Mouse (Mus musculus) heart, adult 11 months (tissue): ENCODE data around the gene Rybp.

Source experiments
- DNase-seq: peaks from one replicate; pipeline ENCODE4 v3.0.0; 2022

Gene Rybp

DNA sequence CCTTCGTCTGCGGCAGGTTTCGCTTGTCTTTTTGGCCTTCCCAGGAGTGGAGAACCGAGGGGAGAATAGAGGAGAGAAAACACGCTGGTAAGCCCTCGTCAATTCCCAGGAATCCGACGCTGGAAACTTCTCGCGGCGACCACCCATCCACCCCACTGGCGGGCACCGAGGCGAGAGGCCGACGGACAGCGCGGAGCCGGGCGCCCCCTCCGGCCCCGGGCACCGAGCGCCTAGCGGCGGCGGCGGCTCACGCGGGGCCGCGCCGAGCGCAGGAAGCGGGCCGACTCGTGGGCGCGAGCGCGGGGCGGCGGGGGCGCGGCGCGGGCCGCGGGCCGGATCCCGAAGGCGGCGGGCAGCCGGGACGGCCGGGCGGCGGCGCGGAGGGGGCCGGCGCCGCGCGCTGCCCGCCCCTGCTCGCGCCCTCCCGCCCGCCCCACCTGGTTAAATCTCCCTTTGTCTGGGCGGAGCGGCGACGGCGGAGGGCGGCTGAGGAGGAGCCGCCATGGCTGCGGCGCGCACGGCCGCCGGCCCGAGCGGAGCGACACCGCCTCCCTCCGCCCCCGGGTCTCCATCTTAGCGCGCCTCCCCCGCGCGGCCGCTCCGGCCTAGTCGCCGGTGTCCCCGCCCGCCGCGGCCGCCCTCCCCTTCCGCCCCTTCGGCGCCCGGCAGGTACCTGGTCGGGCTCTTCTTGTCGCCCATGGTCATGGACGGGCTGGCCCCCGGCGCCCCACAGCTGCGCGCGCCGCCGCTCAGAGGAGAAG is 532 bp downstream of the Rybp start:
- peak; percentile 98 for DNase-seq

DNA sequence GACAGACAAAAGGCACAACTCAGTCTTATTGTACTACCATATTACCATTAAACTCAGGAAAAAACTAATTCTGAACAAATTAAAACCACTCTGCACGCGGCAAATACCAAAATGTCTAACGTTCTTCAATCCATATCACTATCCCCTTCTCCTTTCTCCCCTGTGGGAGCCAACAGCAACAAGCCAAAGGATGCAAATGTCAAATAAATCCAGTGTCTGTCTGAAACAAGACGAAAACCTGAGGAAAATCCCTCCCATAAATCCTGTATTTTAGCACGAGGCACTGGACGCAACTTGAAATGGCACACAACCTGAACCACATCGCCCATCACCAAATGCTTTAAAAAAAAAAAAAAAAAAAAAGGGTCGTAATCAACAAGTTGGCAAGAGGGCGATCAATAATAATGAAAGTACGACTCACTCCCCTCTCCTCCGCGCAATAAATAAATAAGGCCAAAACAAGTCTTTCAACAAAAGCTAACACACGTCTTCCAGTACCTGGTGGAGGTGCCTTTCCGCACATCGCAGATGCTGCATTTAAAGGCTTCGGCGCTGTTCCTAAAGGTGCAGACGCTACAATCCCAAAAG is 1.2 kb downstream of the Rybp start:
- no peak for DNase-seq

DNA sequence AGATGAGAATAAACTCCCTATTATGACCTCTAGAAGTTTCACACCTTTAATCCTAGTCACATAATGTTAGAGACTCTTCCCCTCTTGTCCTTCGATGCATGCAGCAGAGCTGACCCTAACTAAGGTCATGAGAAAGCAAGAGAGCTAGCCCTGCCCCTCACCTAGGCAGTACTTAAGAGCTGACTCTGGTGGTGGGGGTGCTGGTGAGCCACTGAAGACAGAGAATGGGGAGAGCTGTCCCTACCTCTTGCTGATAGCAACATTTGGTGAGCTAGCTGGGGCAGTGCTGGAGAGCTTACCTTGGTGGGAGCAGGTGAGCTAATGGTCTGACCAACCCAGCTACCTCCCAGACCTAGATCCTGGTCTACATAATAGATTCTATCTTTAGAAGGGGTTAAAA is 8.4 kb downstream of the Rybp start:
- DNase-seq: no peak

DNA sequence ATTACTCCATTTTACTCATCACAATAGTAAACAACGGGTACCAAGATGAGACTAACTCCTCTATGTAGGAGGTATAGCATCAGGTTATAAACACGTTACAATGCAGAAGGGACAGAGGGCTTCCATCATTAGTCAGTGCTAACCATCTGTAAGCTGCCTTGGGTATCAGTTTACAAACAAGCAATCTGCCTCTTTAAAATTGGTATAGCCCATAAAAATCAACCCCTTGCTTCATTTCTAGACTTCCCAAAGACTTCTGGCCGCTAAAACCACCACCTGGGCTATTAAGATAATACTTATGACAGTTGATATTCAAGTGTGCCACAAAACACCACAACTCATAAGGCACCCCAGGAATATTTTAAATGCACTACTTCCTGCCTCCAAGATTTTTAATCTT is 10.9 kb downstream of the Rybp start:
- no peak for DNase-seq

DNA sequence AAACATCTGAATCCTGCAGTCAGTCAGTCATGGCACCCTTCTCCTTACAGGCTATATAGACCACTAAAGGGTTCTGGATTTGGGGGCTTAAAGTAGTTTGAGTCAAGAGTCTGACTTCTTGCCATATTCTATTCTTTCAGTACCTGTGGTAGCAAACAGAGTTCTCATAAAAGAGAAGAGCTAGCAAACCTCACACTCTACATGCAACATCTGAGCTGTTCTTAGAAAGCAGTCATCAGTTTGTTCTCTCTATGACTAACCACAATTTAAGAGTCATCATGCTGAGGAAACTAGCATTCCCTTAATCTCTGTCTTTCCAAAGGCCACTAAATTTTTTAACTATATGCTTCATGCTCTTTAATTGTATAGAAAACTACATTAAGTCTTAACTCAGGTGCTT is 11.6 kb downstream of the Rybp start:
- DNase-seq: no peak

DNA sequence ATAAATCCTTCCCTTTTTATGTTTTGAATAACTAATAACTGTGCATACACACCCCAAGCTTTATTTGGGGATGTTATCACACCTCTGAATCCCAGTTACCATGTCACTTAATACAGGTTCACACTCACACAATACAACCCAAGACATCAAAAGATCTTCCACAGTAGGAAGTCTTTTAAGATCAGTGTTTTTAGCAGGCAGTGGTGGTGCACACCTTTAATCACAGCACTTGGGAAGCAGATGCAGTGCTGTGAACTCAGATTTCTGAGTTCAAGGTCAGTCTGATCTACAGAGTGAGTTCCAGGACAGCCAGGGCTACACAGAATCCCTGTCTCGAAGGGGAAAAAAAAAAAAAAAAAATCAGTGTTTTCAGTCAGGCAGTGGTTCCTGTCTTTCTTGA is 13.7 kb downstream of the Rybp start:
- DNase-seq: no peak

DNA sequence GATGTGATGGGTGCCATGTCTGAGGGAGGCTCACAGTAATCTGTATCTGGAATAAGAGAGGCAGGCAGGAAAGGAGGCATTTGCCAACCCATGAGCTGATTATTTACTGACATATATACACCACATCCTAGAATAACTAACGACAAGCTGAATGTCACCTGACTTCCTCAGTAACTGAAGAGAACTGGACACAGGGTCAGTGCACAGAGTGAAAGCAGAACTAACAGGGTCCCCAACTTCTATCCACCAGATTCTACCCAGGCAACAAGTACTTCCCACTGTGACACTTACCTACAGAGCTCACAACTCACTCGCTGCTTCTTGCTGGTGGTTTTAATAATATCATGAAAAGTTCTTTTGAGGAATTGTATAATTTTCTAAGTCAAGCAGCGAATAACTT is 15.3 kb downstream of the Rybp start:
- no peak for DNase-seq

DNA sequence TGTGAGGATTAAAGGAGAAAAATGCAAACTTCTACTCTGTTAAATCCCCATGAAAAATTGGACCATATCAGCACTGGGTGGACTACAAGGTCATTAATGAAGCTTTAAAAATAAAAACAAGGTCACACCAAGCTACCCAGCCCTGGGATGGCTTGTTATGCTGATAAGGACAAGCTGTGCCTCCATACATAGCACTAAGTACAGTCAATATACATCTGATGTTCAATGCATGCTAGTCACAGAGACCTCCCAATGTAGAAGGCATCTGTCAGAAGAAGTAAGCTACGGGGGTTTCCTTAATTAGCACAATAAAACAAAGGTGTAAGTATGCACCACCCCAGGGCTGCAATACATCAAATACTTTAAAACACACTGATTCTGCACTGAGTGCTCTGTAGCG is 16.5 kb downstream of the Rybp start:
- no peak for DNase-seq

DNA sequence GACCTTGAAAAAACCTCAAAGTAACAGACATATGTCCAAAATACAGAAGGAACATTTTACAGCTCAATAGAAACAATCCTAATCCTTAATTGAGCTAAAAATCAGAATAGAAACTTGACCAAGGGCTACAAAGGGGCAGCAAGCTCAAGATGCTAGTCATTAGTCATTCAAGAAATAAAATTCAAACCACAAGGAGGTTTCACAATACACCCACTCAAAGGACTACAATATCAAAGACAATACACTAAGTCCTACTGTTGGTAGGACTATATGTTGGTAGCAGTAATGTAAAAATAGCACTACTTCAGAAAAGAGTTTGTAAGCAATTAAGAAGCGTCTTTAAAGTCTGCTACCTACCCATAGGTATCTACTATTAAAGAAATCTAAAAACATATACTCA is 27.7 kb downstream of the Rybp start:
- DNase-seq: no peak

DNA sequence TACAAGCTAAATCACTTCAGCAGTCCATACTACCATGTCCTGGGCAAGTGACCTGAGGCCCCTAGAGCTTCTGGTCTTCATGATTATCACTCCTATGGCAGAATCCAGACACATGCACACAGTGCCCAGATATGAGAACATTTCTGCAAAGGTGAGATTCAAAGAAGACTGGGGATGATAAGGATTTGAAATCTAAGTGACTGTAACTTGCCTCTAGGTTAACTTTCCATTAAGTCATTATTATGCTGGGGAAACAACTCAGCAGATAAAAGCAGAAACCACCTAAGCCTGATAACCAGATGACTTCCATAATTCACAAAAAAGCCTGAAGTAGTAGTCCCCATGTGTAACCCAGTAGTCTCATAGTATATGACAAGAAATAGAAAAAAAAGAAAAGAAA is 29.0 kb downstream of the Rybp start:
- no peak for DNase-seq

DNA sequence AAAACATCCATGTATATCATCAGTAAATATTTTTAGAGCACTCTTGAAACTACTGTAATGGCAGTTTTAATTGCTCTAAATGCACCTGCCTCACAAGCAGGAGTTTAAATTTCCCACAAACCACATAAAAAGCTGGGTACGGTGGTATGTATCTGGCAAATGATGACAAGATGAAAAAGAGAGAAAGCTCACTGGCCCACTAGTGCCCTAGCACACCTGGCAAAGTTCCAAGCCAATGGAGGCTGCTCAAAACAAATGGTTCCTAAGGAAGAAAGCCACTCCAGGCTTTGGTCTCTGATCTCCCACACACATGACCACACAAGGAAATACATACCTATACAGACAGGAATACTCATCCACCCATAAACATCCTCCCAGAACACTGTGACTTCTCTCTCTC is 31.9 kb downstream of the Rybp start:
- DNase-seq: no peak

DNA sequence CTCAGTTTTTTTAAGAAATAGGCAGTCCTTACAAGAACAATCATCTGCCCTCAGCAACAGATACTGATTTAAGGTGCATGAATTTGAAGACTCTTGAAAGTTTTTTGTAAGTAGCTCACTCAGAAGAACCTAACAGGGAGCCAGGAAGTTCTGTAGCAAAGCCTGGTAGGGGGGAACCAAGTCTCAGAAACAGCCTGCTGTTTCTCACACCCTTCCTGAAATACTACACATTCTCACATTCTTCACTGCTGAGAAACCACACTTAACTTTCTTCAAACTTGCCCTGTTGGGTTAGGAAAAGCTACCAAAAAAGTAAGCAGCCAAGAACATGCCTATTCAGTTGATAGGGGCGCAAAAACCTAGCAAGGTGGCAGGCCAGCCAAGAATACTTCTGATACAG is 32.6 kb downstream of the Rybp start:
- no peak for DNase-seq

DNA sequence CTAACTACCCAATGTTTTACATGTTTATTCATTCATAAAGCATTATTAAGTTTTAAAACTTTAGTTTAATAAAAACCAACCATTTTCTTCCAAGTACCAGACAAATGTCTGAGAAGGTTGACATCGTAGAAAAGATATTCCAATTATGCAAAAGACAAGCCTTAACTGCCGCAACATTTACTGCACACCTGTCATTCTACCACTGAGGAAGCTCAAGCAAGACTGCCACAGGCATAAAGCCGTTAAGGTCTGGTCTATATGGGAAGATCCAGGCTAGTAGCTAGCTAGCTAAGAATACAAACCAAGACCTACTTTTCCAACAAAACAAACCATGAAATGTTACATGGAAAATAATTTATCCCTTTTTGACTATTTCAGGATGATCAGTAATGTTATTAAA is 42.8 kb downstream of the Rybp start:
- no peak for DNase-seq

DNA sequence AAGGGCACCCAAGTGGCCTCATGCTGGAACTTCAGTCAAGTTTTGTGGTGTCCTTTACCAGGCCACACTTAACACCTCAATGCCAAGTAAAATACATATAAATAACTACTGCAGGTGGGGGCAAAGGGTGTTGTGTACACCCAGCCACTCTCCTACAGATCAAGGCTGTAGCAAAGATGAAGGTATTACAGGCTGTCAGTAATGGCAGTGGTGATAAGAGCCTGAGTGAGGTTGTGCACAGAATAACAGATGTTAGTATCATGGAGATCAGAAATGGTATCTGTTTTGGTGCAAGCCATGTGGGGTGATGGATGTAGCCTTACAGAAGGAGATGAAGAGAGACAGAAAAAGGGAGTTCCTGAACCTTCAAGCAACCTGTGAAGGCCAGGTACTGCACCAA is 52.2 kb downstream of the Rybp start:
- peak; percentile 66 for DNase-seq

DNA sequence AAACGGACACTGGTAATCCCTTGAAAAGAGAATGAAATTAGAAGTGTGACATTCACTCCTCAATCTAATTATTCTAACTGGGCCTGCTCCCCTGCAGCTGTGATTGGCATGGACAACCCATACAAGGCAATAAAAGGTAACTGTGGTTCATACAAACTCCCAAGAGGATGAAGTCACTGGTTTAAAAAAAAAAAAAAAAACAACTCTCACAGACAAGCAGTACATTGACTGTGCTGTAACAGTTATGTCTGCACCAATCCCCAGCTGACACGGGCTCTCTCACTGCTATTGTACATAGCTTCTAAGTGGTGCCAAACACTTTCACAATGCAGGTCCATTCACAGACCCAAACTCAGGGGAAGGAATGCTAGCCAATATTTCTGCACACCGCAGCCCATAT is 53.8 kb downstream of the Rybp start:
- DNase-seq: peak; percentile 82

DNA sequence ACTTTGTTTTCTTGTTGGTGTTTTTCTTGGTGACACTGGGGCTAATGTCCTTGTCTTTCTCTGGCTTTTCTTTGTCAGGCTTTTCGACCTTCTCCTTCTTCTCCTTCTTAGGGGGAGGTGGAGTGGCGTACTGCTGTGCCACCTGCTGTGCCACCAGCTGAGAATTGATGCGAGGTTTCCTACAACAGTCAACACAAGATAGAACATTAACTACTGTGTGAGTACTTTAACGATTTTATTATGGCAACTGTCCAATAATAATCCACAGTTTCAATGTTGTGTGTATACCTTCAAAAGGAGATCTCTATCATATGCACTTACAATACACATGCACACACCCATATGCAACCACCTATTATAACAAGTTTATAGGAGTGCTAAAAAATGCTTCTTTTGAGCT is 54.2 kb downstream of the Rybp start:
- peak; percentile 55 for DNase-seq

DNA sequence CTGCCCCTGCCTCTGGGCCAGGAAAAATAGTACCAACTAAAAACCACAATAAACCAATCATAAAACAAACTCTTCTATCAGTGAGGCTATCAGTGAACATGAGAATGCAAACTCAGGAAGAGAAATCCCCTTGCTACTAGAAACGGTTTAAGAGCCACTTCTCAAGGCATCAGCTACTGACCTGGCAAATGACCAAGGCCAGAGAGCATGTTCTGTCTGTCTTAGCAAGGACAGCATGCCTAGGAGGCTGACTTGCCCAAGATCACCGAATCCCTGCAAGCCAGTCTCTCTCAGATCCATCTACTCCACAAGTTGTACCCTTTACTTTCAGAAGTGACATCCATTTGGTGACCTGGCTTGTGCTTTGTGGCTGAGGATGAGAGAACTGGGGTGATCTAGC is 61.1 kb downstream of the Rybp start:
- peak; percentile 39 for DNase-seq

DNA sequence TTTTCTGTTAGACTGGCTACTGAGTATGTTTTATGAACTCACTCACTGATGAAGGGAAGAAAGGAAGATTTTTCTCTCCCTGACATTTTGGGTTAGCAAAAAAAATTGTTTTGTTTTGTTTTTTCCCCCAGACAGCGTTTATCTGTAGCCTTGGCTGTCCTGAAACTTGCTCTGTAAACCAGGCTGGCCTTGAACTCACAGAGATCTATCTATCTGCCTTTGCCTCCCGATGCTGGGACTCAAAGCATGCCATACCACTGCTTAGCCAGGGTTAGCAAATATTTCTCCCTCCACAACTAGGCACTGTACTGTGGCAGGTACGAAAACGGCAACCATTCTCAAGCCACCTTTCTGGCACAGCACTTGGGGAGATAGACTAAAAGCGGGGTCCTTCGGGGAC is 63.4 kb downstream of the Rybp start:
- DNase-seq: peak; percentile 45

DNA sequence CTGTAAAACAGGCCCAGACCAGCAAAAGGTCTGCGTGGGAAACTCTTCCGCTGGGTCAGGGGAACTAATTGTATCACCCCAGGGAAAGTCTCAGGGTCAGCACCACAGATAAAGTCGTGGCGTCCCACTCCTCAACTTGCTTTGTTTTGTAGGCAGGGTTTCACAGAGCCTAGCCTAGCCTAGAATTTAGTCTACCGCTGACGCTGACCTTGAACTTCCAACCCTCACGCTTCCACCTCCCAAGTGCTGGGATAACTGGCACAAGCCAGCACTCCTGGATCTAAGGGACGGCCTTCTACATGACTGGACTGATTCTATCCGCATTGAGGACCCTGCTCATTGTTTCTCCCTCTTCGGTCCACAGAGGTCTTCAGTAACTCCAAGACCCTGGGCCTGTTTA is 63.9 kb downstream of the Rybp start:
- peak; percentile 52 for DNase-seq

DNA sequence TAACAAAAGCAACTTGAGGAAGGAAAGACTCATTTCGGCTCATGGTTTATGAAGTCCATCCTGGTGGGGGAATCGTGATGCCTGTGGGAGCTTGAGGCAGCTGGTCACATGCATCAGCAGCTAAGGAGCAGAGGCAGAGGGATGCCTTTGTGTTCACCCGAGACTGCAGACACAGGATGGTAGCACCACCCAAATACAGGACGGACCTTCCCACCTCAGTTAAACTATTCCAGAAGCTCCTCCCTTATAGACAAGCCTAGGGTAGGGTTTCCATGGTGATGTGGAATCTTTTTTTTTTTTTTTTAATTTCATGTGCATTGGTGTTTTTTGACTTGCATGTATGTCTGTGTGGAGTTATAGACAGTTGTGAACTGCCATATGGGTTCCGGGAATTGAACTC is 64.4 kb downstream of the Rybp start:
- peak; percentile 33 for DNase-seq

DNA sequence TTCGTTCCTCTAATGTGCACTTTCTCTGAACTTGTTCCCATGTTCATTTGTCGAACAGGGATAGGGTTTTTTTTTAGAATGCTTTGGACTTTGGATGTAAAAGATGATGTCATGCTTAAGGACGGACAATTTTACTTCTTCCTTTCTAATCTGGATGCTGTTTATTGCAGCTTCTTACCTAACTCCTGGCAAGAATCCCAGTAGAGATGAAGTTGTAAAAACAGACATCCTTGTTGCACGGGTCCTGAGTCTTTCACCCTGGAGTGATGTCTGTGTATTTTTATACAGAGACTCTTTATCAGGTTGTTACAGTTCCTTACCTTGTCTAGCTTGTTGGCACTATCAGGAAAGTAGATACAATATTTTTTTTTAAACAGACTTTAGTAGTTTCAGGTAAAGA is 65.5 kb downstream of the Rybp start:
- peak; percentile 60 for DNase-seq

DNA sequence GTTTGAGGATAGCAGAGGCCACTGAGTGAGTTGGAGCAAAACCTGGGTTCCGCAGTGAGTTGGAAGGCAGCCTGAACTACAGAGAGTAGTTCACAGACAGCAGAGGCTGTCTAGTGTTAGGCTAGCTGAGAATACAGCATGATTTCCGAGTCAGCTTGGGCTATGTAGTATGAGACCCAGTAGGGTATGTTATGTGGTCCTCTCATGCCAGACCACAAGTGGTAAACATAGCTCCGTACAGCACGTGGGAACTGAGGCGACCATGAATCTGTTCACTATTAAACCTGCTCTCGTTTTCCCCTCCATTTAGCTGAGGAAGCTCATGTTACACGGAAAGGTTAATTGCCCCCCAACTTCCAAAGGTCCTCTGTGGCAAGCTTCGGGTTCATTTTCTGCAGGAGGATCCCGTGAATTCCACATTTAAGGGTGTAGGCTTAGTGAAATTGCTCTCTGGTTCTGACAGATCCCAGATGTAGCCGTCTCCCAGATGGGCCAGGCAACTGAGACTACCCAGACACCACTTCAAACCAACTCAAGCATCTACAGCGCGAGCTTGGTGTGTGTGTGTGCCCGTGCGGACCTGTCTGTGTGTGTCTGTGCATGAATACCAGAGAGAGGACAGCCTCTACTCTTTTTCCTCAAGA is 66.2 kb downstream of the Rybp start:
- DNase-seq: peak; percentile 70

DNA sequence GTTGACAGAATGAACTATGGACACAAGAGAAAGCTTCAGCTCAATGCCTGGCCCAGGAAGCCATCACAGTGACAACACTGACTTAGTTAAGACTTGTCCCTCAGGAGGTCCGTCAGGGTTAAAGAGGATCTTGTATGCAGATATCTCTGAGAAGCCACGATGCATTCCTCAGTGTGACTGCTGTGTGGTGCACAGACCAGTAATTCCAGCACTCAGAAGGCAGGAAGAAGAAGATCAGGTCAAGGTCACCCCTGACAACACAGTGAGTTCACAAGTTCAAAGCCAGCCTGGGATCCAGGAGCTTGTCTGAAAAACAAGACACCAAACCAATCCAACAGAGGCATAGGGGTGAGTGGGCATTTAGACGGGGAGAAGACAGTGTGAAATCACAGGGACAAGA is 67.3 kb downstream of the Rybp start:
- DNase-seq: no peak

DNA sequence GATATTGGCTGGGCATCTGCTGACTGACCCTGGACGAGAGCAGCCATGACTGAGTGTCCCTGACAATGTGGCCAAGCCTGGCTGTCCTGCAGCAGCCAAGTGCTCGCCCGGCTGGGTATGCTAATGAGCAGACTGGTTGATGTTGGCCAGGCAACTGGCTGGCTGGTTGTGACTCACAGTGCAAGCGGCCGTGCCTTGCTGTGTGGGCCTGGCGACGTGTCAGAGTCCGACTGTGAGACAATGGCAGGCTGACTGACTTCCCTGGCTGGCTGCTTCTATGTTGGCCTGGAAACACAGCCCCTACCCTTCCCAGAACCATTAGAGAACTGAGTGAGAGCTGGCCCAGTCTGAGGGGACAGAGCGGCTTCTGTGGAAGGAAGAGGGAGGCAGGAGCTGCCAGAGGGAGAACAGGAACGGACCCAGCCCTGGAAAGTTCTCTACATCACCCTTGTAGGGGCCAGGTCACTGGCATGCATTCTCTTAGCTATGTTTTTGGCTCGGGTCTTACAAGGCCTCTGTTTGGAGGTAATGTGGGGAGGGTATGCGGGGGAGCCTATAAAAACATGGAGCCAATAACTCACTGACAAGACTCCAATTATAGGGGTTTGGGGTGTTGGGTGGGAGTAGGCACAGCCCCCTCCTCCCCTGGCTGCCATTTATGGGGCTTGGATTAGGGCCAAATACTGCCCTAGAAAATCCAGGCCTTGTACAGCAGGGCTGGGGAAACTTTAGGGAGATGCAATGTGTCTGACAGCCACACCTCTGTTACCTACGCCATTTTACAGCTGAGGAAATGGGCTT is 68.5 kb downstream of the Rybp start:
- DNase-seq: peak; percentile 97
